Mouse (Mus musculus) heart, embryonic 16.5 days (tissue): ENCODE results near the gene Cntn1. TPM values are rescaled to one million over a fixed set of nuclear protein-coding genes. Genes with fewer than 3 reads are reported as not detected.

ENCODE experiments used
- ATAC-seq: fragments of 200-750 bp; cut with Nextera tagmentation; replicated peaks from 2 replicates; pipeline ENCODE4 v1.8.0; 2017; ENCODE audit warnings: moderate number of reproducible peaks; ENCODE audit not compliant: insufficient read depth, low FRiP score; ENCODE audit errors: extremely low read depth
- H3K27ac ChIP-seq: fragments of 300-500 bp; sonication (generic); 2 replicates; pipeline ENCODE4 v1.5.1; 2014; ENCODE audit warnings: mild to moderate bottlenecking, low read length, control low read depth, moderate library complexity
- H3K27me3 ChIP-seq: fragments of 300-500 bp; sonication (generic); 2 replicates; pipeline ENCODE4 v1.6.1; 2014; ENCODE audit warnings: low read length, mixed read lengths; ENCODE audit not compliant: control insufficient read depth, insufficient read depth
- H3K36me3 ChIP-seq: fragments of 300-500 bp; sonication (generic); 2 replicates; pipeline ENCODE4 v1.6.1; 2014; ENCODE audit not compliant: control insufficient read depth, insufficient read depth
- H3K4me1 ChIP-seq: fragments of 300-500 bp; sonication (generic); 2 replicates; pipeline ENCODE4 v1.6.1; 2014; ENCODE audit warnings: low read length, mixed read lengths; ENCODE audit not compliant: control insufficient read depth, insufficient read depth
- H3K4me2 ChIP-seq: fragments of 300-500 bp; sonication (generic); 2 replicates; pipeline ENCODE4 v1.6.1; 2014; ENCODE audit warnings: low read depth, mild to moderate bottlenecking, control low read depth, low read length
- H3K4me3 ChIP-seq: fragments of 300-500 bp; sonication (generic); 2 replicates; pipeline ENCODE4 v1.5.1; 2014; ENCODE audit warnings: mild to moderate bottlenecking, control low read depth, low read length
- H3K9ac ChIP-seq: fragments of 300-500 bp; sonication (generic); 2 replicates; pipeline ENCODE4 v1.6.1; 2014; ENCODE audit warnings: low read length, control low read depth
- H3K9me3 ChIP-seq: fragments of 300-500 bp; sonication (generic); replicated peaks from 2 replicates; pipeline ENCODE4 v1.6.1; 2016; ENCODE audit warnings: low read length; ENCODE audit not compliant: control insufficient read depth
- WGBS: fragments of 180-500 bp; shearing (Covaris S2); extraction: QIAGEN DNeasy Blood & Tissue Kit; methylation state at CpG from one replicate; pipeline ENCODE4 v1.1.7; 2014; 5-methylcytosine and 5-hydroxymethylcytosine counted together
- polyA plus RNA-seq: library from polyadenylated mRNA; unstranded; fragments of >200 nt; fragmentation: Nextera tagmentation; extraction: Ambion mirVana; gene quantifications from 2 replicates; pipeline ENCODE4 v1.2.1, GENCODE M21; 2015

Gene Cntn1
- polyA plus RNA-seq, 1 experiment from 2014 or later, result 0.29 TPM

DNA sequence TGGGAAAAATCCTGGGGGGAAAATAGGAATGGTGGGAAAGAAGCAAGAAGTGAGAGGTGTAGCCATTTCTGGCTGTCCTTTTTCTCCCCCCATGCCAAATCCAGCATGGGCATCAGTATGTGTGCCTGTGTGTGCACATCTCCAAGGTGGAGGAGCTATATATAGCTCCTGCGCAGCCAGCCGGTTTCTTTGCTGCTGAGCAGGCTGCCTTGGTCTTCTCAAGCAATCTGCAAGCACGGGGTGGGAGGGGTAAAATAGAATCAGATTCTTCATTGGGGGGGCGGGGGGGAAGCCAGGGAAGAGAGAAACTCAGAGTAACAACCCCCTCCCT is 1.1 kb downstream of the Cntn1 start:
- no peak overlapping the region for H3K27ac ChIP-seq
- H3K4me2 ChIP-seq, result peak overlapping the region; percentile 95
- 4% methylated on average over 4 of the region's 4 CpGs for WGBS
- peaks cover 9% of the 10 kb centered on the region for H3K4me1 ChIP-seq
- no peaks in the 10 kb centered on the region for H3K36me3 ChIP-seq
- peaks cover 21% of the 10 kb centered on the region for H3K27me3 ChIP-seq
- no peak overlapping the region for H3K9ac ChIP-seq
- H3K4me3 ChIP-seq, result no peak overlapping the region; the same call in none of the 2 replicates
- no peaks in the 10 kb centered on the region for H3K9me3 ChIP-seq
- no peak for ATAC-seq

DNA sequence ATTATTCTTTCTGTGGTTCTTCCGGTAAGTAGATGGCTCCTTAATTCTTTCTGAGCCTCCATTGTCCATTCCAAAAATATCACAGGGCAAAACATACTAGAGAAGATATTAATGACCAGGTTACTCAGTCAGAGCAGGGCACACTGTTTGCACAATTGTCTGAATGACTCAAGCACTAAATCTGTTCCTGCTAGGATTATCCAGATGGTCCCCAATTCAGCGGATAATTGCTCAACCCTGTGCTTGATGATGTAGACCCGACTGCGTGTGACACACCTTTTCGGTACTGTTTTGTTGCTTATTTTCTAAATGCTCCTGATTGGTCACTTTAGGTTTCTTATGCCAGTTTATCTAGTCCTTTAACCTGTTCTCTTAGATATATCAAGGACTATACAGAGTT is 6.6 kb downstream of the Cntn1 start:
- no peaks in the 10 kb centered on the region for H3K9me3 ChIP-seq
- H3K27ac ChIP-seq, result no peak overlapping the region
- no peak overlapping the region for H3K4me2 ChIP-seq
- WGBS, result 94% methylated on average over 5 of the region's 5 CpGs
- no peaks in the 10 kb centered on the region for H3K27me3 ChIP-seq
- H3K9ac ChIP-seq, result no peak overlapping the region
- H3K4me3 ChIP-seq, result no peak overlapping the region
- H3K36me3 ChIP-seq, result no peaks in the 10 kb centered on the region
- ATAC-seq, result no peak
- no peaks in the 10 kb centered on the region for H3K4me1 ChIP-seq

DNA sequence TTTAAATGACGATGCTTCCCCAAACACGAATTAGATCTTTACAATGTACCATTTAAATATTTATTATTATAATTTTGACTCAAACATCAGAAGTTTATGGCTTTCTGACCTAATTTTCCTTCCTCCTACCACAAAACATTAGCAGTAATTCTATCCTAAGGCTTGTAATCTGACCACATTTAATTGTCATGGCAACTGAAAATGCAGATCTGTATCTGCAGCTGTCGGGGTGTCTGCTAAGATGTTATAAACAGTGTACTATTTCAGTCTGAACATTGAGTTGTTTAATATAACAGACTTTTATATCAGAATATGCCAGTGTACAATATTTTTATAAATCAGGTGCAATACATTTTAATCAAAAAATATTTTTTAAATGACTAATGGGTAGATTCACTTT is 10.0 kb downstream of the Cntn1 start:
- WGBS, result 72% methylated on average over 3 of the region's 3 CpGs
- H3K9ac ChIP-seq, result no peak overlapping the region
- no peak overlapping the region for H3K4me2 ChIP-seq
- no peaks in the 10 kb centered on the region for H3K9me3 ChIP-seq
- no peak overlapping the region for H3K27ac ChIP-seq
- no peak overlapping the region for H3K4me3 ChIP-seq
- no peaks in the 10 kb centered on the region for H3K36me3 ChIP-seq
- H3K27me3 ChIP-seq, result no peaks in the 10 kb centered on the region
- no peaks in the 10 kb centered on the region for H3K4me1 ChIP-seq
- ATAC-seq, result no peak

- WGBS, result 76% methylated on average over 3 of the region's 3 CpGs
- Histone ChIP-seq H3K4me1 (no peaks in the 10 kb centered on the region), H3K9me3 (no peaks in the 10 kb centered on the region), H3K4me3 (no peak overlapping the region), H3K27me3 (no peaks in the 10 kb centered on the region), H3K9ac (no peak overlapping the region), H3K27ac (no peak overlapping the region), H3K4me2 (no peak overlapping the region), H3K36me3 (no peaks in the 10 kb centered on the region)
- no peak for ATAC-seq
These were observed 28.5 kb downstream of the Cntn1 start for GRCm38 (mm10) chr15:92079416-92079815.

GRCm38 (mm10) chr15:92085876-92086275 is 34.9 kb downstream of the Cntn1 start:
- no peaks in the 10 kb centered on the region for H3K36me3 ChIP-seq
- no peak for ATAC-seq
- H3K27me3 ChIP-seq, result no peaks in the 10 kb centered on the region
- no peak overlapping the region for H3K9ac ChIP-seq
- H3K27ac ChIP-seq, result no peak overlapping the region
- no peak overlapping the region for H3K4me3 ChIP-seq
- no peak overlapping the region for H3K4me2 ChIP-seq
- H3K4me1 ChIP-seq, result no peaks in the 10 kb centered on the region
- no peaks in the 10 kb centered on the region for H3K9me3 ChIP-seq
- WGBS, result 82% methylated on average over 1 of the region's 1 CpGs

DNA sequence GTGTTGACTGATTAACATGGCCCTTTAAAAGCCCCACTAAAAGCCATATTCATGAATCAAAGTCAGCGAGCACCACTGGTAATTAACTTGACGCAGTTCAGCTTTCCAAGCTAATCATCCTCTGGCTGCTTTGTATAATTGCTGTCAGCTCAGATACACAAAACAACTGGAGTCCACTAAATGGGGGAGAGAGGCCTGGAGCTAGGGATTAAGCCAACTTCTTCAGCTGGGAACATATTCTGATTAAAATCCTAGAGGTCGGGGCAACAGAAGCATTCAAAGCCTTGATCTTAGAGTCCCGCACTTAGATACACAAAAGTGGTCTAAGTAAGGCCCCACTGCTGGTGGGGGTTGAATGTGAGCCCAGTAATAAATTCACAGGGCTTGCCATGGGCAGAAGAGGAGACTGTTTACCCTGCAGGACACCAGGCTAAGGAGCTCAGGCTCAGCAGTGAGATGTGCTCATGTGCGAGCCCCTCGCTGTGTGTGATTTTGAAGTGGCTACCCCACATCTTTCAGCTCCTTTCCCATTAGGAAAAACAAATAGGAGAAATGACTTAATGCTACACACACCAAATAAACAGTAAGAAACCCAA is 36.8 kb downstream of the Cntn1 start:
- no peaks in the 10 kb centered on the region for H3K4me1 ChIP-seq
- no peak for ATAC-seq
- no peak overlapping the region for H3K4me2 ChIP-seq
- H3K9me3 ChIP-seq, result no peaks in the 10 kb centered on the region
- H3K27me3 ChIP-seq, result no peaks in the 10 kb centered on the region
- no peak overlapping the region for H3K27ac ChIP-seq
- H3K4me3 ChIP-seq, result no peak overlapping the region
- H3K36me3 ChIP-seq, result no peaks in the 10 kb centered on the region
- 64% methylated on average over 6 of the region's 6 CpGs for WGBS
- no peak overlapping the region for H3K9ac ChIP-seq

DNA sequence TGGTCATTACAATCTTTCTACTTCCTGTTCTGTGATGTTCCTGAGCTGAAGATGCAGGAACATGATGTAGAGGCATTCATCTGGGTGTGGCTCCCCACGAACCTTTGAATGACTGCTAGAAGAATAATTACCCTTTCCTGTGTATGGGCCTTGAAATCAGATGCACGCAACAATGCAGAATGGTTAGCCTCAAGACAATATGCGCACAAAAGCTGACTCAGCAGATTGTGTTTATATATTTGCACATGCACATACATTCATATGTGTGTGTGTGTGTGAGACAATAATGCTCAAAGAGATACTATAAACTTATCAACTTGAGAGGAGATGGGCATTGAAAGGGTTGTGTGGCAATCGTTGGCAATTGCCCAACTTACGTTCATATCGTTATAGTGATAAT is 39.8 kb downstream of the Cntn1 start:
- Histone ChIP-seq H3K4me1 (no peaks in the 10 kb centered on the region), H3K27ac (no peak overlapping the region), H3K4me3 (no peak overlapping the region), H3K4me2 (no peak overlapping the region), H3K9me3 (no peaks in the 10 kb centered on the region), H3K9ac (no peak overlapping the region), H3K36me3 (no peaks in the 10 kb centered on the region), H3K27me3 (no peaks in the 10 kb centered on the region)
- 79% methylated on average over 6 of the region's 6 CpGs for WGBS
- ATAC-seq, result no peak

GRCm38 (mm10) chr15:92092041-92092440 is 41.1 kb downstream of the Cntn1 start:
- Histone ChIP-seq H3K9me3 (no peaks in the 10 kb centered on the region), H3K4me1 (no peaks in the 10 kb centered on the region), H3K9ac (no peak overlapping the region), H3K4me2 (no peak overlapping the region), H3K4me3 (no peak overlapping the region), H3K36me3 (no peaks in the 10 kb centered on the region), H3K27me3 (no peaks in the 10 kb centered on the region), H3K27ac (no peak overlapping the region)
- no peak for ATAC-seq
- WGBS, result 64% methylated on average over 3 of the region's 3 CpGs

GRCm38 (mm10) chr15:92099410-92100174 is 48.6 kb downstream of the Cntn1 start:
- Histone ChIP-seq H3K27ac (no peak overlapping the region), H3K4me1 (no peaks in the 10 kb centered on the region), H3K27me3 (no peaks in the 10 kb centered on the region), H3K4me3 (no peak overlapping the region), H3K9ac (no peak overlapping the region), H3K9me3 (no peaks in the 10 kb centered on the region), H3K36me3 (no peaks in the 10 kb centered on the region), H3K4me2 (no peak overlapping the region)
- WGBS, result 53% methylated on average over 5 of the region's 5 CpGs
- ATAC-seq, result no peak
